Mouse (Mus musculus): Measurements from ENCODE around the gene Cyp2w1. TPM values are rescaled to one million over a fixed set of nuclear protein-coding genes. Genes with fewer than 3 reads are reported as not detected.

The Cyp2w1 gene
- polyA plus RNA-seq, 1 experiment, result not detected

GRCm38 (mm10) chr5:139397359-139397916, 45.0 kb downstream of the Cyp2w1 start:
- H3K27me3 ChIP-seq (ENCODE audit: control insufficient read depth, insufficient read depth, low read length, poor library complexity, severe bottlenecking), result no peaks in the 10 kb centered on the region
- no peak overlapping the region for H3K9ac ChIP-seq (ENCODE audit: low read depth, poor library complexity, severe bottlenecking)
- H3K36me3 ChIP-seq (ENCODE audit: control insufficient read depth, insufficient read depth, low read length, poor library complexity, severe bottlenecking), result no peaks in the 10 kb centered on the region
- TF ChIP-seq EP300 (IDR thresholded peaks at IDR 0.05; ENCODE audit: insufficient read depth, low read depth, low read length), result no peak
- no peak for TF ChIP-seq POLR2A (IDR thresholded peaks at IDR 0.05; ENCODE audit: insufficient read depth, low read length)
- no peak for TF ChIP-seq CTCF (IDR thresholded peaks at IDR 0.05; ENCODE audit: low read depth, low read length)
- H3K4me3 ChIP-seq (ENCODE audit: low read depth, low read length), result no peak overlapping the region
- H3K9me3 ChIP-seq (replicated peaks; ENCODE audit: control insufficient read depth, insufficient read depth, low read length, poor library complexity, severe bottlenecking), result no peaks in the 10 kb centered on the region
- H3K4me1 ChIP-seq (ENCODE audit: control insufficient read depth, insufficient read depth, low read length), result no peaks in the 10 kb centered on the region
- no peak overlapping the region for H3K27ac ChIP-seq (ENCODE audit: insufficient read depth, low read length)

- Histone ChIP-seq H3K9me3 (replicated peaks; ENCODE audit: control insufficient read depth, insufficient read depth, low read length, poor library complexity, severe bottlenecking) (no peaks in the 10 kb centered on the region), H3K9ac (ENCODE audit: low read depth, poor library complexity, severe bottlenecking) (no peak overlapping the region), H3K4me3 (ENCODE audit: low read depth, low read length) (no peak overlapping the region), H3K27me3 (ENCODE audit: control insufficient read depth, insufficient read depth, low read length, poor library complexity, severe bottlenecking) (no peaks in the 10 kb centered on the region), H3K27ac (ENCODE audit: insufficient read depth, low read length) (no peak overlapping the region), H3K36me3 (ENCODE audit: control insufficient read depth, insufficient read depth, low read length, poor library complexity, severe bottlenecking) (no peaks in the 10 kb centered on the region), H3K4me1 (ENCODE audit: control insufficient read depth, insufficient read depth, low read length) (no peaks in the 10 kb centered on the region)
- TF ChIP-seq CTCF (IDR thresholded peaks at IDR 0.05; ENCODE audit: low read depth, low read length) (peak; percentile 79), EP300 (IDR thresholded peaks at IDR 0.05; ENCODE audit: insufficient read depth, low read depth, low read length) (no peak)
Observed at GRCm38 (mm10) chr5:139397959-139398753, 45.7 kb downstream of the Cyp2w1 start.

GRCm38 (mm10) chr5:139398786-139399185, 46.4 kb downstream of the Cyp2w1 start:
- H3K4me3 ChIP-seq (ENCODE audit: low read depth, low read length), result no peak overlapping the region
- no peak overlapping the region for H3K27ac ChIP-seq (ENCODE audit: insufficient read depth, low read length)
- H3K9me3 ChIP-seq (replicated peaks; ENCODE audit: control insufficient read depth, insufficient read depth, low read length, poor library complexity, severe bottlenecking), result no peaks in the 10 kb centered on the region
- TF ChIP-seq POLR2A (IDR thresholded peaks at IDR 0.05; ENCODE audit: insufficient read depth, low read length), result no peak
- TF ChIP-seq EP300 (IDR thresholded peaks at IDR 0.05; ENCODE audit: insufficient read depth, low read depth, low read length), result no peak
- no peaks in the 10 kb centered on the region for H3K27me3 ChIP-seq (ENCODE audit: control insufficient read depth, insufficient read depth, low read length, poor library complexity, severe bottlenecking)
- no peak overlapping the region for H3K9ac ChIP-seq (ENCODE audit: low read depth, poor library complexity, severe bottlenecking)
- H3K4me1 ChIP-seq (ENCODE audit: control insufficient read depth, insufficient read depth, low read length), result no peaks in the 10 kb centered on the region
- H3K36me3 ChIP-seq (ENCODE audit: control insufficient read depth, insufficient read depth, low read length, poor library complexity, severe bottlenecking), result no peaks in the 10 kb centered on the region

- Histone ChIP-seq H3K27me3 (ENCODE audit: control insufficient read depth, insufficient read depth, low read length, poor library complexity, severe bottlenecking) (no peaks in the 10 kb centered on the region), H3K27ac (ENCODE audit: insufficient read depth, low read length) (no peak overlapping the region), H3K4me1 (ENCODE audit: control insufficient read depth, insufficient read depth, low read length) (no peaks in the 10 kb centered on the region), H3K36me3 (ENCODE audit: control insufficient read depth, insufficient read depth, low read length, poor library complexity, severe bottlenecking) (no peaks in the 10 kb centered on the region), H3K9ac (ENCODE audit: low read depth, poor library complexity, severe bottlenecking) (no peak overlapping the region), H3K9me3 (replicated peaks; ENCODE audit: control insufficient read depth, insufficient read depth, low read length, poor library complexity, severe bottlenecking) (no peaks in the 10 kb centered on the region), H3K4me3 (ENCODE audit: low read depth, low read length) (no peak overlapping the region)
- no peak for TF ChIP-seq POLR2A (IDR thresholded peaks at IDR 0.05; ENCODE audit: insufficient read depth, low read length)
- no peak for TF ChIP-seq EP300 (IDR thresholded peaks at IDR 0.05; ENCODE audit: insufficient read depth, low read depth, low read length)
- TF ChIP-seq CTCF (IDR thresholded peaks at IDR 0.05; ENCODE audit: low read depth, low read length), result no peak
Observed at GRCm38 (mm10) chr5:139399991-139400390, 47.6 kb downstream of the Cyp2w1 start.

- H3K36me3 ChIP-seq (ENCODE audit: control insufficient read depth, insufficient read depth, low read length, poor library complexity, severe bottlenecking), result no peaks in the 10 kb centered on the region
- H3K9me3 ChIP-seq (replicated peaks; ENCODE audit: control insufficient read depth, insufficient read depth, low read length, poor library complexity, severe bottlenecking), result no peaks in the 10 kb centered on the region
- no peaks in the 10 kb centered on the region for H3K27me3 ChIP-seq (ENCODE audit: control insufficient read depth, insufficient read depth, low read length, poor library complexity, severe bottlenecking)
- no peak for TF ChIP-seq EP300 (IDR thresholded peaks at IDR 0.05; ENCODE audit: insufficient read depth, low read depth, low read length)
- no peak for TF ChIP-seq CTCF (IDR thresholded peaks at IDR 0.05; ENCODE audit: low read depth, low read length)
- no peak for TF ChIP-seq POLR2A (IDR thresholded peaks at IDR 0.05; ENCODE audit: insufficient read depth, low read length)
- no peak overlapping the region for H3K27ac ChIP-seq (ENCODE audit: insufficient read depth, low read length)
- no peak overlapping the region for H3K9ac ChIP-seq (ENCODE audit: low read depth, poor library complexity, severe bottlenecking)
- no peak overlapping the region for H3K4me3 ChIP-seq (ENCODE audit: low read depth, low read length)
- H3K4me1 ChIP-seq (ENCODE audit: control insufficient read depth, insufficient read depth, low read length), result no peaks in the 10 kb centered on the region
Observed at GRCm38 (mm10) chr5:139402106-139402505, 49.7 kb downstream of the Cyp2w1 start.

GRCm38 (mm10) chr5:139403692-139404260, 51.4 kb downstream of the Cyp2w1 start:
- Histone ChIP-seq H3K27ac (ENCODE audit: insufficient read depth, low read length) (no peak overlapping the region), H3K9me3 (replicated peaks; ENCODE audit: control insufficient read depth, insufficient read depth, low read length, poor library complexity, severe bottlenecking) (no peaks in the 10 kb centered on the region), H3K36me3 (ENCODE audit: control insufficient read depth, insufficient read depth, low read length, poor library complexity, severe bottlenecking) (no peaks in the 10 kb centered on the region), H3K4me1 (ENCODE audit: control insufficient read depth, insufficient read depth, low read length) (no peaks in the 10 kb centered on the region), H3K27me3 (ENCODE audit: control insufficient read depth, insufficient read depth, low read length, poor library complexity, severe bottlenecking) (no peaks in the 10 kb centered on the region), H3K9ac (ENCODE audit: low read depth, poor library complexity, severe bottlenecking) (no peak overlapping the region), H3K4me3 (ENCODE audit: low read depth, low read length) (no peak overlapping the region)
- TF ChIP-seq EP300 (IDR thresholded peaks at IDR 0.05; ENCODE audit: insufficient read depth, low read depth, low read length) (no peak), CTCF (IDR thresholded peaks at IDR 0.05; ENCODE audit: low read depth, low read length) (no peak), POLR2A (IDR thresholded peaks at IDR 0.05; ENCODE audit: insufficient read depth, low read length) (no peak)
